Mouse (Mus musculus): Measurements from ENCODE around the gene Itga9. TPM values are rescaled to one million over a fixed set of nuclear protein-coding genes. Genes with fewer than 3 reads are reported as not detected.

The Itga9 gene
- total RNA-seq, 2 experiments from 2014 or later, result 2.9 to 5.4 TPM

Other genes starting within 250 kb of the Itga9 start
- 1 to 10 TPM in 1 of 2 experiments, under 1 TPM in 1; 0.77 to 1.2 TPM for gene Eomes, start 128.5 kb upstream of the Itga9 start, total RNA-seq (2021)
- 10 to 100 TPM; 81.9 to 86.8 TPM for gene Golga4, start 100.4 kb upstream of the Itga9 start, total RNA-seq (2021)

Measured in layer of hippocampus, postnatal 36 days (tissue).